Mouse (Mus musculus) forebrain, embryonic 14.5 days (tissue): Measurements from ENCODE around the gene Echdc3. TPM values are rescaled to one million over a fixed set of nuclear protein-coding genes. Genes with fewer than 3 reads are reported as not detected.

ENCODE experiments used
- ATAC-seq: fragments of 200-750 bp; cut with Nextera tagmentation; 2 replicates; pipeline ENCODE4 v1.8.0; 2017; ENCODE audit warnings: mild to moderate bottlenecking, moderate library complexity
- DNase-seq: peaks from one replicate; pipeline ENCODE4 v3.0.0-alpha.2; 2015; ENCODE audit warnings: low spot score
- H3K27ac ChIP-seq: fragments of 300-500 bp; sonication (generic); 2 replicates; pipeline ENCODE4 v1.5.1; 2014; ENCODE audit warnings: low read depth, mild to moderate bottlenecking, control low read depth, low read length, moderate library complexity
- H3K27me3 ChIP-seq: fragments of 300-500 bp; sonication (generic); replicated peaks from 2 replicates; pipeline ENCODE4 v1.6.1; 2014; ENCODE audit warnings: low read length, control low read depth, mixed read lengths; ENCODE audit not compliant: control insufficient read depth, insufficient read depth
- H3K36me3 ChIP-seq: fragments of 300-500 bp; sonication (generic); 2 replicates; pipeline ENCODE4 v1.6.1; 2014; ENCODE audit warnings: low read length, control low read depth; ENCODE audit not compliant: control insufficient read depth, insufficient read depth
- H3K4me1 ChIP-seq: fragments of 300-500 bp; sonication (generic); 2 replicates; pipeline ENCODE4 v1.6.1; 2014; ENCODE audit warnings: antibody characterized with exemption, low read length, control low read depth; ENCODE audit not compliant: control insufficient read depth, insufficient read depth
- H3K4me2 ChIP-seq: fragments of 300-500 bp; sonication (generic); 2 replicates; pipeline ENCODE4 v1.6.1; 2014; ENCODE audit warnings: mild to moderate bottlenecking, control low read depth, low read length
- H3K4me3 ChIP-seq: fragments of 300-500 bp; sonication (generic); 2 replicates; pipeline ENCODE4 v1.5.1; 2014; ENCODE audit warnings: low read depth, low read length, control low read depth
- H3K9ac ChIP-seq: fragments of 300-500 bp; sonication (generic); 2 replicates; pipeline ENCODE4 v1.6.1; 2014; ENCODE audit warnings: mild to moderate bottlenecking, low read length, control low read depth, moderate library complexity
- H3K9me3 ChIP-seq: fragments of 300-500 bp; sonication (generic); replicated peaks from 2 replicates; pipeline ENCODE4 v1.6.1; 2016; ENCODE audit warnings: low read length, control low read depth, mixed read lengths; ENCODE audit not compliant: control insufficient read depth
- WGBS: fragments of 180-500 bp; shearing (Covaris S2); extraction: QIAGEN DNeasy Blood & Tissue Kit; methylation state at CpG from one replicate; pipeline ENCODE4 v1.1.7; 2014; 5-methylcytosine and 5-hydroxymethylcytosine counted together
- polyA plus RNA-seq: library from polyadenylated mRNA; unstranded; fragments of >200 nt; fragmentation: Nextera tagmentation; extraction: Ambion mirVana; gene quantifications from 2 replicates; pipeline ENCODE4 v1.2.1, GENCODE M21; 2014

Echdc3 gene
- polyA plus RNA-seq, 1 experiment from 2014 or later = 1.4 TPM

GRCm38 (mm10) chr2:6209746-6210145 lies 3.1 kb downstream of the Echdc3 start:
- ATAC-seq (no peak), DNase-seq (no peak)
- Histone ChIP-seq H3K9ac (no peak overlapping the region), H3K27me3 (no peaks in the 10 kb centered on the region), H3K36me3 (no peaks in the 10 kb centered on the region), H3K9me3 (no peaks in the 10 kb centered on the region), H3K27ac (no peak overlapping the region), H3K4me3 (no peak overlapping the region), H3K4me1 (peaks cover 19% of the 10 kb centered on the region; the same call in 1 of the 2 replicates), H3K4me2 (no peak overlapping the region)
- WGBS = 86% methylated on average over 3 of the region's 3 CpGs

DNA sequence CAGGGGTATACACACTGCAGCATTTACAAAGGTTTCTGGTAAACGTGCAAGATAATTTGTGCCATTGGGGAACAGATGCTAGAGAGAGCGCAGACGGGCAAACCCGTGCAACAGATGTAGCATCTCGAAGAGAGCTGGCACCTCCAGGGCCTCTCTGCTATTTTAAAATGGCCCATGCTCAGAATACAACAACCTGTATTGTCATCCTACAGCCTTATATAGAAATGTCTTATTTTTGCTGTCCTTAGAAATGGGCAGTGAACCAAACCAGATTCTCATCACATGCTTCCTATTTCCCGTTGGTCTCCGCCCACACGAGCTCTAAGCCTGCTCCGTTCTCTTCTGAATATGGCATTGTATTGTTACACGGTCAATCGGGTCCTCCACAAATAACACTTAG lies 3.7 kb downstream of the Echdc3 start:
- Histone ChIP-seq H3K27me3 (no peaks in the 10 kb centered on the region), H3K4me3 (no peak overlapping the region), H3K9me3 (no peaks in the 10 kb centered on the region), H3K9ac (no peak overlapping the region), H3K4me2 (no peak overlapping the region), H3K27ac (no peak overlapping the region), H3K4me1 (peaks cover 19% of the 10 kb centered on the region; the same call in 1 of the 2 replicates), H3K36me3 (no peaks in the 10 kb centered on the region)
- DNase-seq (peak; percentile 52), ATAC-seq (no peak)
- 70% methylated on average over 11 of the region's 11 CpGs for WGBS

DNA sequence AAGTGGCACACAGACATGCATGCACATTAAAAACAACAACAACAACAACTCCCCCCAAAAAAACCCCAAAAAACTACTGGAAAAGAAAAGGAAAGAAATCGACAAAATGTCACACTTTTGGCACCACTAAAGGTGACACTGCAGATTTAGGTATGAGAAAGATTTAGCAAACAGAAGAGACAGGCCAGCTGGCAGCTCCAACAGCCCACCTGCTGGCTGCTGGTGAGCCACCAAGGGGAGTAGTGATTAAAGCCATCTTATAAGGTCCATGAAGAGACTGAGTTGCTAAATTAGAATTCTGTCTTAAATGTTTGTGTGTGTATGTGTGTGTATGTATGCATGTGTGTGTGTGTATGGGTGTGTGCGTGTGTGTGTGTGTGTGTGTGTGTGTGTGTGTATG lies 5.1 kb downstream of the Echdc3 start:
- H3K27me3 ChIP-seq = no peaks in the 10 kb centered on the region
- peaks cover 13% of the 10 kb centered on the region; the same call in 1 of the 2 replicates for H3K4me1 ChIP-seq
- H3K4me2 ChIP-seq = no peak overlapping the region
- H3K27ac ChIP-seq = no peak overlapping the region
- no peaks in the 10 kb centered on the region for H3K36me3 ChIP-seq
- ATAC-seq (no peak), DNase-seq (peak; percentile 46)
- 84% methylated on average over 2 of the region's 2 CpGs for WGBS
- H3K9ac ChIP-seq = no peak overlapping the region
- H3K4me3 ChIP-seq = no peak overlapping the region
- H3K9me3 ChIP-seq = no peaks in the 10 kb centered on the region

DNA sequence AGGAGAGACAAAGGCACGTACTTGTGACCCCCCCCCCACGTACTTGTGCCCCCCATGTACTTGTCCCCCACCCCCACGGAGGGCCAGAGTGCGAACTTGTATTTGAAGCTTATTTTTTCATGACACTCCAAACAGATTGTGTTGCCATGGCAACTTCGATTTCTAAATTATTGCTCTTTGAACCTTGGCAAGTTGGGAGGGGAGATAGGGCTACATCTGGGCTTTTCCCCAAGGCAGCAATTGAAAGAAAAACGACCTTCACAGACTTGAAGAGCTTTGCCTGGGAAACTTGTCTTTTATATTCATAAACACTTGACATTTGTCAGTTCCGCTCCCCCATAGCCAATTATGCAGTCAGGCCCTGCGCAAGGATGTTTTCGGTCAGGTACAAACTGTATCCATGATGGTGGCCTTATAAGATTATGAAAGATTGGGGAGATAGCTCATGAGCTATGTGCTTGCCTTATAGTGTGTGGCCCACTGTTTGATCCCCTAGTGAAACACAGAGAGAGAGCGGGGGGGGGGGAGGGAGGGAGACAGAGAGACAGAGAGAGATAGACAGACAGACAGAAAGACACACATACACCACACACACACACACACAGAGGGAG lies 16.4 kb downstream of the Echdc3 start:
- no peaks in the 10 kb centered on the region for H3K4me1 ChIP-seq
- DNase-seq (peak; percentile 41), ATAC-seq (no peak)
- H3K9ac ChIP-seq = no peak overlapping the region
- no peaks in the 10 kb centered on the region for H3K9me3 ChIP-seq
- H3K4me2 ChIP-seq = no peak overlapping the region
- 39% methylated on average over 10 of the region's 10 CpGs for WGBS
- no peaks in the 10 kb centered on the region for H3K27me3 ChIP-seq
- H3K27ac ChIP-seq = no peak overlapping the region
- H3K4me3 ChIP-seq = no peak overlapping the region
- H3K36me3 ChIP-seq = no peaks in the 10 kb centered on the region

- Histone ChIP-seq H3K9ac (no peak overlapping the region), H3K4me2 (no peak overlapping the region), H3K4me1 (no peaks in the 10 kb centered on the region), H3K27me3 (no peaks in the 10 kb centered on the region), H3K4me3 (no peak overlapping the region), H3K27ac (no peak overlapping the region), H3K36me3 (no peaks in the 10 kb centered on the region), H3K9me3 (no peaks in the 10 kb centered on the region)
- ATAC-seq = no peak
- WGBS = 68% methylated on average over 15 of the region's 15 CpGs
- DNase-seq = no peak
Measured at GRCm38 (mm10) chr2:6195468-6196239, 17.2 kb downstream of the Echdc3 start.

DNA sequence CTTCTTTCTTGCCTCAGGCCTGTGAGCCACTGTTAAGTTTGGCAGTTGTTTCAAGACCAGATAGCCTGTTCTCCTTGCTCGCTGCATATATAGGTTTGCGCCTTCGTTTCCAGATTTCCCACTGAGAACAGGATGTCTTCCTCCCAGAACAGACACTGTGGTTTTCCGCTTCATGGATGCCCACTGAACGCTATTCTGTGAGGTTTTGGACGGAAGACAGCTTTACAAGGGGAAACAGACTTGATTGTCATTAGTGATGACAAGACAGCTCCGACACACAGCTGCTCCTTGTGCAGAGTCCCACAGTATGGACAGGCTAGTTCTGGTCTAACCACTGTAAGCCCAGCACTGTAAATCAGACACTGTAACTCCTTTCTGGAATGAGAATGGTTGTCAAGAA lies 18.3 kb downstream of the Echdc3 start:
- H3K9ac ChIP-seq = no peak overlapping the region
- H3K9me3 ChIP-seq = no peaks in the 10 kb centered on the region
- H3K4me2 ChIP-seq = no peak overlapping the region
- DNase-seq (no peak), ATAC-seq (no peak)
- H3K4me3 ChIP-seq = no peak overlapping the region
- H3K4me1 ChIP-seq = no peaks in the 10 kb centered on the region
- no peak overlapping the region for H3K27ac ChIP-seq
- no peaks in the 10 kb centered on the region for H3K36me3 ChIP-seq
- no peaks in the 10 kb centered on the region for H3K27me3 ChIP-seq
- WGBS = 72% methylated on average over 7 of the region's 7 CpGs

DNA sequence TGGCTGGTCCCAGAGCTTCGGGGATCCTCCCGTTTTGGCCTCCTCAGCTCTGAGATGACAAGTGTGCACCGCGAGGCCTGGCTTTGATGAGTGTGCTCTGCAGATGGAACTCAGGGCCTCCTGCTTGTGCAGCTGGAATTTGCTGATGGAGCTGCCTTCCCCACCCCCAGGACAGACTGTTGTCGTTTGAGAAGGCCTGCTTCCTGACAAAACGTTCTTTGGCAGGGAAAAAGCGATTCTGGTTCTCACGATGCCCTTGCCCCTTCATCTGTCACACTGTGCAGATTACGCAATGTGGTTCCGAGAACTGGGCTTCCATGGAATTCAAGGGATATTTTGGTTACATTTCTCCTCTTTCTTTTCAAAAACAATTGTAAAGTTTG lies 19.3 kb downstream of the Echdc3 start:
- Histone ChIP-seq H3K36me3 (no peaks in the 10 kb centered on the region), H3K9ac (no peak overlapping the region), H3K27me3 (no peaks in the 10 kb centered on the region), H3K4me2 (no peak overlapping the region), H3K4me1 (no peaks in the 10 kb centered on the region), H3K27ac (no peak overlapping the region), H3K9me3 (no peaks in the 10 kb centered on the region), H3K4me3 (no peak overlapping the region)
- no peak for DNase-seq
- 68% methylated on average over 10 of the region's 10 CpGs for WGBS
- ATAC-seq = no peak

DNA sequence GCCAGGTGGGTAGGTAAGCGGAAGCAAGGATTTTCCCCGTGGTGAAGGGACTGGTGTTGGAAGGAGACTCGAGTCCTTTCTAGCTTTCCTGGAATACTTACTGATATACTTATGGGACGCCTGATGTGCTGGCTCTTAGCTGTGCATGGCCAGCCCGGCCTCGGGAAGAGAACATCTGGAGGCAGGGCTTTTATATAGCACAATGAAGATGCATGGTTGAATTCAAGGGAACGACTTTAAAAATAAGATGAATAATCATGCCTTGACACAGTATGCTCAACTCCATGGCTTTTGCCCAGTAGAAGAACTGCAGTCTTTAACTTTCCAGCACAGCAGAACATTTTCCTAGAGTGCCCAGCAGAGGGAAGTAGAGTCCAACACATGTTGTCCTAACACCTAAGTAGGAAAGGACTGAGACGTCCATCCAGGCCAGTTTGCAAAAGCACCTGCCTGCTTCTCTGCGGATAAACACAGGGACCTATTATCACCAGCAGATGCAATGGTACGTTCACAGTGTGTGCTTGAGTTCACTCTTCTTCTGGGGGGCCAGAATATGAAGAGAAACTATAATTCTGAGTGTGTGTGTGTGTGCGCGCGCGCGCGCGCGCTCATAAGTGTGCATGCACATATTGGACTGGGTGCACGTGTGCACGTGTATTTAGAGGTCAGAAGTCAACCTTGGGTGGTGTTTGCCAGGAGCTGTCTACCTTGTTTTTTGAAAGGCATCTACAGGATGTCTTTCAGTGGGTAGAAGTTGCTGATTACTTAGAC lies 19.8 kb downstream of the Echdc3 start:
- no peaks in the 10 kb centered on the region for H3K9me3 ChIP-seq

More for the DNA sequence above, 19.8 kb downstream of the Echdc3 start:
- peak; percentile 84 for DNase-seq
- Histone ChIP-seq H3K4me2 (no peak overlapping the region), H3K4me3 (no peak overlapping the region), H3K36me3 (no peaks in the 10 kb centered on the region), H3K27ac (no peak overlapping the region), H3K4me1 (no peaks in the 10 kb centered on the region), H3K27me3 (no peaks in the 10 kb centered on the region), H3K9ac (no peak overlapping the region)
- 75% methylated on average over 20 of the region's 20 CpGs for WGBS
- peak; percentile 79 for ATAC-seq
